Mouse (Mus musculus) heart, adult 8-10 months (tissue): ENCODE data around the gene Cdkl3. TPM values are rescaled to one million over a fixed set of nuclear protein-coding genes. Genes with fewer than 3 reads are reported as not detected.

ENCODE experiments used
- DNase-seq: peaks from one replicate; pipeline ENCODE4 v3.0.0; 2022; ENCODE audit warnings: low spot score
- total RNA-seq, 4 experiments: library from RNA; stranded (reverse); gene quantifications; 2 replicates each; pipeline ENCODE4 v1.2.4; 2022

Gene Cdkl3
- total RNA-seq, 4 experiments from 2014 or later = 3.8 to 5.5 (median 4.4) TPM

DNA sequence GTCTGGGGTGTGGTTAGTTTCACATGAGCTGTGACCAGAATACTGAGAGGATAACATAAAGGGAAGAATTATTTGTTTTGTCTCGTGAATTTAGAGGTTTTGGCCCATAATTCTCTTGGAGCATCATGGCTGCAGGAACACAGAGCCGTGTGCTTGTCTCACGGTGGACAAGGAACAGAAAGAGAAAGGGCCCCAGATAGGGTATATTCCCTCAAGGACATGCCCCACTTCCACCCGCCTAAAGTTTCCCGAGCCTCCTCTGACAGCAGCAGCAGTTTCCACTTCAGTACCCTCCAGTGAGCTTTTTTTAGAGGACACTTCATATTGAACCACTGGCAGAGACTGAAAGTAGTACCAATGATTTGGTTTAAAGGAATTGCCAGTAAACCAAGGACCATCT, 7.5 kb downstream of the Cdkl3 start:
- no peak for DNase-seq

DNA sequence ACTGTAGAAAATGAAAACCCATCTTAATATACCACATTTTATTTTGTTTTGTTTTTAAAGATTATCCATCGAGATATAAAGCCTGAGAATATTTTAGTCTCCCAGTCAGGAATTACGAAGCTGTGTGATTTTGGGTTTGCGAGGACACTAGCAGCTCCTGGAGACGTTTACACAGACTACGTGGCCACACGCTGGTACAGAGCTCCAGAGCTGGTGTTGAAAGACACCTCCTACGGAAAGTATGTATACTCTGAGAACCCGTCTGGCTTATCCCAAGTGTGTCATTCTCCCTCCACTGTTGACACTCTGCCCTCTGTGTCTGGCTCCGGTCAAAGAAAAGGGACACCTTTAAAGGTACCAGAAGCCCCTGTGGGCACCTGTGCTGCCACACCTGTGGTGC, 14.2 kb downstream of the Cdkl3 start:
- no peak for DNase-seq

DNA sequence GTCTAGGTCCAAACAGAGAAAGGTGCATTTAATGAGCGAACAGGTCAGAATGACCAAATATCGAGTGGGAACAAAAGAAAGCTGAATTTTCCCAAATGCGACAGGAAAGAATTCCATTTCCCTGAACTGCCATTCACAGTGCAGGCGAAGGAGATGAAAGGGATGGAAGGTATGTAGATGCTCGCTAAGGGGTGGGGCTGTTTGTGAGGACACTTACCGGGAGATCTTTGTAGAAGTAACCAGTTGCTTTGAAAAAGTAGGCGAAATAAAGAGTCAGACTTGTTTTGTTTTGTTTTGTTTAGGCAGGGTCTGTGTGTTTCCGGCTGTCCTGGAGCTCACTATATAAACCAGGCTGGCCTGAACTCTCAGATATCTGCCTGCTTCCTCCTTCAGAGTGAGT, 28.3 kb downstream of the Cdkl3 start:
- no peak for DNase-seq

DNA sequence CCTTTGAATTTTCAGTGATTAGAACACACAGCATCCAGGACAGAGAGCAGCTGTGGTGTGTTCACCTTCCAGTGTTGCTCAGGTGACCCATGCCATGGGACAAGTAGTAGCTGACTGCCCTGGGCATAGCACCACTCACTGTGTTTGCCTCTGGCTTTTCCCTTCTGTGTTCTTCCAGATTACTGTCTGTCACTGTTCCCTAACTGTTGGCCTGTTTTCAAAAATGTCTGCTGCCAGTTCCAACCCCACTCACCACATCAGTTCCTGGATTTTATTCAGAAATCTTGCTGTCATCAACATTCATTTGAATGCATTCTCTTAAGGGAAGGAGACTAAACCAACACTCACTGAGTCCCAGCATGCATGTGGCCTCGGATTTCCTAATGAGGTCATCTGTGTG, 29.9 kb downstream of the Cdkl3 start:
- DNase-seq = no peak

DNA sequence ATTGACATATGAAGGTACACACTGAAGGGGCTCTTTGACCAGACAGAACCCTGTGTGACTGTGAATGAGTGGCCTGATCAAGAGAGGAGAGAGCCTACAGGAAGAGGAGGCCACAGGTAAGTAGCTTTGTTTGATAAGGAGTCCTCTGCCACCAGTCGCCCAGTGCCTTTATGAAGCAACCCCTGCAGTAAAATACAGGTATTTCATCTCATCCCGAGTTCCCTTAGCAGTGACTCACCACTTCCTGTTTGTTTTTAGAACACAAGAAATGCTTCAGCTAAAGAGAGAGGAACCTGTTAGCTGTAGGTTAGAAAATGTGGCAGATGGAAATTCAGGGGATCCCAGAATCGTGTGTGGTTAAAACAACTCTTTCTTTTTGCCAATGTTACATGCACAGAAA, 31.9 kb downstream of the Cdkl3 start:
- DNase-seq = no peak

DNA sequence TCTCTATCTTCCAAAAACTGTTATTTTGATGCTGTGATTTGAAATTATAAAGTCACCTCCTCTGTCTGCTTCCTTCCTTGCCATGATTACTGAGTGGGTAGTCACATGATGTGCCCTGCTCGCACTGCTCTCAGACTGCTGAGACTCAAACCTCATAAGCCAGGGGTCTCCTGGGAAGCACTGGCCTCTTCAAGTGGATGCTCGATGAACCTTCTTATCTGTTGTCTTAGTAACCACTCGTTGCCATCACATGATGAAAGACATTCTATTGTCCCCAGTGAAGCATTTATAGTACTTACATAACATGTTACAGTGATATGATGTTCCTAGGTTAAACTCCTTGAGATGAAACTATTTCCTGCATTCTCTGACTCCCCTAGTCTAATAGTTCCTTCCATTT, 33.6 kb downstream of the Cdkl3 start:
- DNase-seq = no peak

- no peak for DNase-seq
Measured at GRCm38 (mm10) chr11:52043224-52043623, 39.2 kb downstream of the Cdkl3 start.

DNA sequence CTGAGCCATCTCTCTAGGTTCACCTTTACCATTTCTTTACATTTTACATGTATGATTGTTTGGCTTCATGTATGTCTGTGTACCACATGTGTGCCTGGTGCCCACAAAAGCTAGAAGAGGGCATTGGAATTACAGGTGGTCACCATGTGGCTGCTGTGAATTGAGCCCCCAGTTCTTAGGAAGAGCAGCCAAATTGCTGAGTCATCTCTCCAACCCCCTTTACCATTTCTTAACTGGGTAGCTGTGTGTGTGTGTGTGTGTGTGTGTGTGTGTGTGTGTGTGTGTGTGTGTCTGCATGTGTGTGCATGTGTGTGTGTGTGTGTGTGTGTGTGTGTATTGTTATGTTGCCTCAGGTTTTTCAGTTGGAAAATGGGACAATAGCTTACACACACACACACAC, 40.1 kb downstream of the Cdkl3 start:
- no peak for DNase-seq

DNA sequence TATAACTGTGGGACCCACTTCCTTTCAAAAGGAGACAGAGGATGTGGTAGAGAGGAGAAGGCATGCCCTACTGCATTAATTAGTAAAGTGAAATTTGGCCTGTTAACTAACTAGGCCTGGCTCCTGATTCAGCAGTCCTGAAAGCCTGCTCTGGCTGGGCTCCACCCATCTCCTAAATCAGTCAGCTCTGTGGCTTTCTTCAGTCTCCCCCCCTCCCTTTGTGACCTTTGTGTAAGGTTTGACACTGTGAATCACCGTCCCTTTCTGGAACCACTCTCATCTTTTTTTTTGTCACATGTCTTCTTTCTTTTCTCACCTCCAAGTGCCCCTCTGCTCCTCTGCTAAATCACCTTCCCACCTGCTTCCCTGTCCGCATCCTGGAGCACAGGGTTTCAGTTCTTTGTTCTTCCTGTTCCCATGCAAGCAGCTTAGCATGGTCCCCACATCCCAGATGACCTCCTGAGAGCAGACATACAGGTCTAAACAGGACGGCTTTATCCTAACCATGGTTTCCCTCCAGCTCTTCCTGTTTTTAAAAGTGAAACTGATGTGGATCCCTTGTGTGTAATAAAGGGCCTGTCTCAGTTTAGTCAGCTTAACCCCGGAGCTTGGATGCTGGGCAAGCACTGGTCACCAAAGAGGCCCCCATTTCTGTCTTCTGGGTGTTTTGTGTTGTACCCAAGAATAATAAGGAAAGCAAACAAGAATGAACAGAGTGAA, 42.6 kb downstream of the Cdkl3 start:
- no peak for DNase-seq

DNA sequence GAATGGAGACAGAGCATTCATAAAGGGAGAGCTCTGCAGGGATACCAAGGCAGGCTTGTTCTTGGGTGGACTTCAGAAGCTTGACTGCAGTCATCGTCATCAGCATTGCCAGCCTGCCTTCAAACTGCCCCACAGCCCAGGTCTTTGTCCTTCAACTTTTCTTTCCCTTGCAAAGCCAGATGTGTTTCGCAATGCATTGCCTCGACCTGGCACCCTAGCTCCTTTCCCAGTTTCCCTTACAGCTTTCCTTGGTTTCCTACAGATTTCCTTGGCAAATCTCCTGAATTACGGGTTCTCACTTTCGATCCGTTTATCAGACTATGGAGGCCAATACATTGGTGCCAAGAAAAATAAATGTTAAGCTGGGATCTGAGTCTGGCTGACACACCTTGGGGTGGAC, 49.4 kb downstream of the Cdkl3 start:
- no peak for DNase-seq

GRCm38 (mm10) chr11:52054728-52055127, 50.7 kb downstream of the Cdkl3 start:
- DNase-seq = no peak

DNA sequence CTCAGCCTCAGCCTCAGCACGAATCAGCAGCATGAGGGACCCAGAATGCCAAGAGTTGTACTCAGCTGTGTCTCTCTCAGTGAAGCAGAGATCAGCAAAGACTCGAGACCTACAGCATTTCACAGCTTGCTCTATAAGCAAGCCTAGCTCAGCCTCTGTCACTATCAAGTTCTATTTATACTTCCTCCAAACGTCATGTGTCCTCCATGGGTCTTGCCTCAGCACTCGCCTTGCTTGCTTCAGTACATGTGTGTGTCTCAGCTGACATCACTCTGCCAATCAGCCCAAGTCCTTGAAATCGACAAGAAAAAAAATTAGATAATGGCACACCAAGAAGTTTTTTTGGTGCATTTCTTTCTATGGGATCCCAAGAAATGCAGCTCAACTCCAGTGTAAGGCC, 52.2 kb downstream of the Cdkl3 start:
- DNase-seq = no peak

GRCm38 (mm10) chr11:52059001-52059400, 55.0 kb downstream of the Cdkl3 start:
- DNase-seq = no peak

DNA sequence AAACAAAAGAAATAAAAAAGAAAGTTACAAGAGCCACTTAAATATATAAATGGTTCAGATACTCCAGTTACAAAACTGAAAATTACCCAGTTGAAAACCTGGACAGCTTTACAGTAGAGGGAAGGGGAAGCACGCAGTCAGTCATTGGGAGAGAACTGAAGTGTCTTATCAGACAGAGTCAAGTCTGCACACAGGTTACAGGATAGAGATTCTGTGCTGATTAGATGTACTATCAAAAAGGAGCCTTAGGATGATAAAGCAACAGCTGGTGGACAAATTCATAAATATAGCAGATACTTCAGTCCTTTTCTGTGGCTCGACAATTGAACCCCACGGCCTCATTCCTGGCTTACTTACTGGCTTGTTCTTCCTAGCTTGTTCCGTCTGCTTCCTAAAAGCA, 56.3 kb downstream of the Cdkl3 start:
- no peak for DNase-seq

- no peak for DNase-seq
Measured at GRCm38 (mm10) chr11:52062406-52062805, 58.4 kb downstream of the Cdkl3 start.

GRCm38 (mm10) chr11:52064398-52064797, 60.4 kb downstream of the Cdkl3 start:
- DNase-seq = no peak

DNA sequence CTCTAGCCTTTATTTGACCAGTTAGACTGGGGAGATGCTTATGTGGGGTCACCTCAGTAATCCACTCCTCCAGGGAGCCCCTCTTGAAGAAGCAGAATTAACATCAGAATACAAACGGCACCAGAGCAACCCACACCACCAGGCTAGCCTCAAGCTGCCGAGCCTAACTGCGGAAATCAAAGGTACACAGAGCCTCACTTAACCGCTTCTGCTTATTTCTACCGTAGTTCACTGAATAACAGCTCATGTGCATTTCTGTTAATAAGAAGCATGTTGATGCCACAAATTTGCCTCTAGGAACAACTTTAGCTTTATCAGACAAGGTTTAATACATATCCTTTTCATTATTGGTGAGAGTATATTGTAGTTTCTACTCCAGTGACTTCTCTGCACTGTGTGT, 61.8 kb downstream of the Cdkl3 start:
- DNase-seq = no peak

GRCm38 (mm10) chr11:52071768-52072167, 67.7 kb downstream of the Cdkl3 start:
- DNase-seq = no peak

- no peak for DNase-seq
Measured at GRCm38 (mm10) chr11:52073528-52074170, 69.6 kb downstream of the Cdkl3 start.

GRCm38 (mm10) chr11:52074626-52075470, 70.8 kb downstream of the Cdkl3 start:
- no peak for DNase-seq

GRCm38 (mm10) chr11:52075794-52076633, 72.0 kb downstream of the Cdkl3 start:
- DNase-seq = no peak
